Mouse (Mus musculus) myocyte (in vitro differentiated cells): ENCODE measurements around the gene Tbc1d10c. TPM values are rescaled to one million over a fixed set of nuclear protein-coding genes. Genes with fewer than 3 reads are reported as not detected.

Experiments used
- H3K27me3 ChIP-seq: one replicate; pipeline ENCODE4 v1.6.1; 2011; ENCODE audit not compliant: control insufficient read depth, insufficient read depth, insufficient read length
- H3K36me3 ChIP-seq: one replicate; pipeline ENCODE4 v1.6.1; 2011; ENCODE audit not compliant: control insufficient read depth, insufficient read depth
- H3K4me2 ChIP-seq: one replicate; pipeline ENCODE4 v1.6.1; 2011; ENCODE audit warnings: low read depth, control low read depth
- H3K4me3 ChIP-seq: one replicate; pipeline ENCODE4 v1.5.1; 2011; ENCODE audit warnings: mild to moderate bottlenecking, control low read depth, moderate library complexity
- H3K79me2 ChIP-seq: one replicate; pipeline ENCODE4 v1.6.1; 2011; ENCODE audit not compliant: control insufficient read depth, insufficient read depth
- H3ac ChIP-seq: one replicate; pipeline ENCODE4 v1.6.1; 2011; ENCODE audit not compliant: control insufficient read depth, insufficient read length
- CEBPB ChIP-seq: IDR thresholded peaks from 2 replicates; pipeline ENCODE4 v1.6.1; 2011; ENCODE audit warnings: mild to moderate bottlenecking, moderate library complexity; ENCODE audit not compliant: poor library complexity, insufficient read depth, severe bottlenecking
- E2F4 ChIP-seq: IDR thresholded peaks from one replicate; pipeline ENCODE4 v1.6.1; 2011; ENCODE audit warnings: mild to moderate bottlenecking, control low read depth, moderate library complexity; ENCODE audit not compliant: insufficient read depth
- MAX ChIP-seq: IDR thresholded peaks from one replicate; pipeline ENCODE4 v1.6.1; 2011; ENCODE audit warnings: low read depth, mild to moderate bottlenecking, control low read depth
- MYOD1 ChIP-seq, 3 experiments: IDR thresholded peaks; one replicate each; pipeline ENCODE4 v1.6.1; 2011; ENCODE audit warnings: control low read depth in 2 of 3, low read depth in 2 of 3, mild to moderate bottlenecking in 2 of 3, moderate library complexity in 1 of 3; ENCODE audit not compliant: insufficient read length in 2 of 3, control insufficient read depth in 1 of 3
- MYOG ChIP-seq, 3 experiments: IDR thresholded peaks; one replicate each; pipeline ENCODE4 v1.6.1; 2011; ENCODE audit warnings: control low read depth in 2 of 3, low read depth in 2 of 3, mild to moderate bottlenecking in 2 of 3; ENCODE audit not compliant: insufficient read length in 2 of 3, control insufficient read depth in 1 of 3, insufficient read depth in 1 of 3
- POLR2A ChIP-seq: IDR thresholded peaks from one replicate; pipeline ENCODE4 v1.6.1; 2011; ENCODE audit warnings: low read depth, mild to moderate bottlenecking, control low read depth, moderate library complexity; ENCODE audit not compliant: insufficient read length
- POLR2AphosphoS2 ChIP-seq: IDR thresholded peaks from one replicate; pipeline ENCODE4 v1.6.1; 2011; ENCODE audit warnings: low read depth, control low read depth; ENCODE audit not compliant: insufficient read length
- REST ChIP-seq: IDR thresholded peaks from one replicate; pipeline ENCODE4 v1.6.1; 2011; ENCODE audit warnings: mild to moderate bottlenecking, control low read depth, moderate library complexity; ENCODE audit not compliant: insufficient read depth, insufficient read length
- SRF ChIP-seq: IDR thresholded peaks from one replicate; pipeline ENCODE4 v1.6.1; 2011; ENCODE audit warnings: low read depth; ENCODE audit not compliant: control insufficient read depth, insufficient read length
- TCF12 ChIP-seq: IDR thresholded peaks from one replicate; pipeline ENCODE4 v1.6.1; 2011; ENCODE audit warnings: mild to moderate bottlenecking, control low read depth; ENCODE audit not compliant: poor library complexity, insufficient read depth, severe bottlenecking
- TCF3 ChIP-seq: IDR thresholded peaks from one replicate; pipeline ENCODE4 v1.6.1; 2011; ENCODE audit warnings: low read depth, control low read depth; ENCODE audit not compliant: insufficient read length
- USF1 ChIP-seq: IDR thresholded peaks from one replicate; pipeline ENCODE4 v1.6.1; 2011; ENCODE audit warnings: low read depth, mild to moderate bottlenecking, control low read depth, moderate library complexity
- polyA plus RNA-seq: library from polyadenylated mRNA; unstranded; fragments of >200 nt; fragmentation: generic; extraction: Trizol; gene quantifications from one replicate; pipeline ENCODE4 v1.2.1, GENCODE M21; 2012; ENCODE audit warnings: missing spikeins

Tbc1d10c gene
- polyA plus RNA-seq, 1 experiment = 0.67 TPM

DNA sequence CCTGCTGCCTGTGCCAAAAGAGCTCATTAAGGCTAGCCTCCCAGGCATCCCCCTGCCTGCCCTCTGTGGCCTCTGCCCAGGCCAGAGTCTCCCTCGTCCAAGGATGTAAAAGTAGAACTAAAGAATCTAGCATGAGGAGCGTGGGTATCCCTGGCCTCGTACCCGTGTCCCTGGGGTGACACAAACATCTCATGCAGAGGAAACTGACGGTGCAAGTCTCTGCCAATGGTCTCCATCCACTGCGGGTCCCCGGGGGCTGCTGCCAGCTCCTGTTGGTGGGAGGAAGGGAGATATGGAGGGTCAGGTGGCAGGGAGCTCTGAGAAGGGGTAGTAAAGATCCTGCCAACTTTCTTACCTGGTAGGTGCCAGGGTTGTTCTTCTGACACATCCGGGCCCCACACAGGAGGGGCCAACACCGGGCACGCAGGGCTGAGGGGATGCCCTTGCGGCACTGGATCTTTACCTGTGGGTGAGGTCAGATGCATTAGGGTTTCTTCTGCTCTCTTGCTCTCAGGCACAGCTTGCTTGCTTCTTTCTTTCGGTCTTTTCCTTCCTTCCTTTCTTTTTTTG lies 1.9 kb downstream of the Tbc1d10c start:
- no peak for TF ChIP-seq USF1
- TF ChIP-seq CEBPB = no peak
- no peak for TF ChIP-seq MYOD1 (IDR thresholded peaks at IDR 0.05; ENCODE audit: control insufficient read depth in 1 of 3, insufficient read length in 2 of 3, low read depth in 2 of 3)
- TF ChIP-seq E2F4 = no peak
- no peak for TF ChIP-seq POLR2A
- TF ChIP-seq POLR2AphosphoS2 = no peak
- no peak for TF ChIP-seq TCF12
- no peak for TF ChIP-seq REST
- no peak for TF ChIP-seq MAX
- H3K4me3 ChIP-seq = no peak overlapping the region

DNA sequence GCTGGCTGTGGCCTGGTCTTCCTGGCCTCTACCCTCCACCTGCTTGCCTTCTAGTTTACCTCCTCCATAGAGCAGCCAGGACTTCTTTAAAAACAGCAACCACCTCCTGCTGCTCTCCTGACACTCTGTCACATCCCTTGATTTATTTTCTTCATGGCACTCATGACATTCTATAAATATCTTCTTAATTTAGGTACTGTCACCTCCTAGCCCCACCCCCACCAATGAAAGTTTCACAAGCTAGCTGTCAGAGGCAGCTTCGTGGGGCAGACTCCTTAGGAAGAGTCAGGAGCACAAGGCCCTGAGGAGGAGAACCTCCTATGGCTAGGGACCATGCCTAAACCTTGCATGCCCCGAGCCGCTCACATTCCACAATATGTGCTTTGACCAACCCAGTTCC lies 3.8 kb downstream of the Tbc1d10c start:
- no peak overlapping the region for H3K4me3 ChIP-seq
- no peak overlapping the region for H3ac ChIP-seq
- peaks cover under 1% of the 10 kb centered on the region for H3K79me2 ChIP-seq
- TF ChIP-seq POLR2AphosphoS2 = no peak
- TF ChIP-seq MYOD1 (IDR thresholded peaks at IDR 0.05; ENCODE audit: control insufficient read depth in 1 of 3, insufficient read length in 2 of 3, low read depth in 2 of 3) = no peak
- TF ChIP-seq TCF12 = no peak
- no peak for TF ChIP-seq POLR2A
- no peak for TF ChIP-seq USF1
- TF ChIP-seq TCF3 = no peak
- TF ChIP-seq CEBPB = no peak
- no peak for TF ChIP-seq SRF
- TF ChIP-seq E2F4 = no peak
- TF ChIP-seq REST = no peak
- no peak for TF ChIP-seq MAX
- H3K4me2 ChIP-seq = no peak overlapping the region
- no peaks in the 10 kb centered on the region for H3K36me3 ChIP-seq
- H3K27me3 ChIP-seq = no peaks in the 10 kb centered on the region

More for the DNA sequence above, 1.9 kb downstream of the Tbc1d10c start:
- no peaks in the 10 kb centered on the region for H3K27me3 ChIP-seq
- H3K36me3 ChIP-seq = peaks cover 6% of the 10 kb centered on the region
- no peak overlapping the region for H3K4me2 ChIP-seq
- H3ac ChIP-seq = no peak overlapping the region
- H3K79me2 ChIP-seq = peaks cover 18% of the 10 kb centered on the region

DNA sequence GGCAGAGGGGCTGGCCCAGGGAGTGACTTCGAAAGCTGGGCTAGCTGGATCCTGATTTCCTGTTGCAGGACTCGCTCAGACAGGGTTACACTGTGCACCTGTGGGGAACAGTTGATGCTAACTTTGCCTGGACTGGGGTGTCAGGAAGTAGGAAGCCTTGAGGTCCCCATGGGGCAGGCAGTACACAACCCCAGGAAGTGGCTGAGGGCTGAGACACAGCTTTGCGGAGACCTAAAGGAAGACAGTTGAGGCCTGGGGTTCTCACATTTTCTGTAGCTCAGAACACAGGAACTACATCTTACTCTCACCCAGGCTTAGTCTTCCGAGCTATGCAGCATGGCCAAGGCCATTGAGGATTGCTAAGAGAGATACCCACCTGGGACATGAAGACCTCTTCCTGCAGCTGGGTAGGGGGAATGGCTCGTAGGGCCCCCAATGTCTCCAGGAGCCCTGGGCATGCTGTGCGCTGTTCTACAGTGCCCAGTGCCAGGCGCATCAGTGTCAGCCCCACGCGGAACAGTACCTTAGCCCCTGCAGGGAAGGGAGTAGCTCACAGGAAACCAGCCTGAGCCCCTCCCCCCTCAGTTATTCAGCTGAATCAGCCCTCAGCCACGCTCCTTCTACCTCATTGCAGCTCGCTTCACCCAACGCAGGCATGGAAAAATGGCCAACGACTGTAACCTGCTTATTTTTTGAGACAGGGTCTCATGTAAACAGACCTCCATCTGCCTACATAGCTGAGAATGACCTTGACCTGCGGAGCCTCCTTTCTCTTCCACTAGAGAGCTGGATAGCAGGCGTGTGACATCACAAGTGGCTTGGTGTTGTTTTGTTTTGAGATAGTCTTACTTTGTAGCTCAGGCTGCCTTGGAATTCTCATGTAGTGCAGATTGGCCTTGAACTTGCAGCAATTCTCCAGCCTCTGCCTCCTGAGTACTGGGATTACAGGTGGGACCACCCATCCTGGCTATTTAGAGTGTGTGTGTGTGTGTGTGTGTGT lies 5.8 kb downstream of the Tbc1d10c start:
- TF ChIP-seq POLR2A (no peak), MYOG (IDR thresholded peaks at IDR 0.05; ENCODE audit: control insufficient read depth in 1 of 3, insufficient read depth in 1 of 3, insufficient read length in 2 of 3, low read depth in 2 of 3) (no peak), USF1 (no peak), E2F4 (no peak), REST (no peak), TCF3 (no peak), TCF12 (no peak), CEBPB (no peak), POLR2AphosphoS2 (no peak), MYOD1 (IDR thresholded peaks at IDR 0.05; ENCODE audit: control insufficient read depth in 1 of 3, insufficient read length in 2 of 3, low read depth in 2 of 3) (no peak), SRF (no peak), MAX (no peak)
- H3K4me2 ChIP-seq = no peak overlapping the region
- no peaks in the 10 kb centered on the region for H3K36me3 ChIP-seq
- H3ac ChIP-seq = no peak overlapping the region
- no peak overlapping the region for H3K4me3 ChIP-seq
- no peaks in the 10 kb centered on the region for H3K27me3 ChIP-seq
- H3K79me2 ChIP-seq = no peaks in the 10 kb centered on the region

GRCm38 (mm10) chr19:4183689-4184088 lies 7.4 kb downstream of the Tbc1d10c start:
- H3K4me2 ChIP-seq = no peak overlapping the region

More at GRCm38 (mm10) chr19:4183689-4184088, 7.4 kb downstream of the Tbc1d10c start:
- Histone ChIP-seq H3K27me3 (no peaks in the 10 kb centered on the region), H3K79me2 (no peaks in the 10 kb centered on the region), H3K36me3 (no peaks in the 10 kb centered on the region), H3K4me3 (no peak overlapping the region), H3ac (no peak overlapping the region)
- no peak for TF ChIP-seq REST
- TF ChIP-seq E2F4 = no peak
- no peak for TF ChIP-seq TCF3
- no peak for TF ChIP-seq MYOG (IDR thresholded peaks at IDR 0.05; ENCODE audit: control insufficient read depth in 1 of 3, insufficient read depth in 1 of 3, insufficient read length in 2 of 3, low read depth in 2 of 3)
- no peak for TF ChIP-seq POLR2AphosphoS2
- TF ChIP-seq POLR2A = no peak
- TF ChIP-seq SRF = no peak
- no peak for TF ChIP-seq USF1
